Mouse (Mus musculus) limb, embryonic 15.5 days (tissue): ENCODE results near the gene Ppp2r5e. TPM values are rescaled to one million over a fixed set of nuclear protein-coding genes. Genes with fewer than 3 reads are reported as not detected.
"Not testable (repeated sequence)": the region's sequence is repeated elsewhere in the genome, so short reads cannot be mapped to it uniquely, and the experiment has no call there.

Source experiments
- ATAC-seq: fragments of 200-750 bp; cut with Nextera tagmentation; 2 replicates; pipeline ENCODE4 v1.8.0; 2017; ENCODE audit warnings: low read depth, moderate TSS enrichment; ENCODE audit not compliant: insufficient number of reproducible peaks, low FRiP score, low TSS enrichment
- H3K27ac ChIP-seq: fragments of 300-500 bp; sonication (generic); 2 replicates; pipeline ENCODE4 v1.5.1; 2015; ENCODE audit warnings: moderate library complexity, mild to moderate bottlenecking, inconsistent platforms
- H3K27me3 ChIP-seq: fragments of 300-500 bp; sonication (generic); 2 replicates; pipeline ENCODE4 v1.6.1; 2015; ENCODE audit warnings: inconsistent platforms
- H3K36me3 ChIP-seq: fragments of 300-500 bp; sonication (generic); 2 replicates; pipeline ENCODE4 v1.6.1; 2015; ENCODE audit warnings: inconsistent platforms
- H3K4me1 ChIP-seq: fragments of 300-500 bp; sonication (generic); 2 replicates; pipeline ENCODE4 v1.6.1; 2015; ENCODE audit warnings: inconsistent platforms
- H3K4me2 ChIP-seq: fragments of 300-500 bp; sonication (generic); 2 replicates; pipeline ENCODE4 v1.6.1; 2015; ENCODE audit warnings: mild to moderate bottlenecking, inconsistent platforms
- H3K4me3 ChIP-seq: fragments of 300-500 bp; sonication (generic); 2 replicates; pipeline ENCODE4 v1.5.1; 2015; ENCODE audit warnings: mild to moderate bottlenecking, inconsistent platforms
- H3K9ac ChIP-seq: fragments of 300-500 bp; sonication (generic); 2 replicates; pipeline ENCODE4 v1.6.1; 2015; ENCODE audit warnings: inconsistent platforms
- H3K9me3 ChIP-seq: fragments of 300-500 bp; sonication (generic); 2 replicates; pipeline ENCODE4 v1.6.1; 2016; ENCODE audit warnings: inconsistent platforms
- WGBS: fragments of 180-500 bp; shearing (Covaris S2); methylation state at CpG from one replicate; pipeline ENCODE4 v1.1.7; 2015; 5-methylcytosine and 5-hydroxymethylcytosine counted together
- polyA plus RNA-seq: library from polyadenylated mRNA; unstranded; fragments of >200 nt; fragmentation: Nextera tagmentation; extraction: Ambion mirVana; gene quantifications from 2 replicates; pipeline ENCODE4 v1.2.1, GENCODE M21; 2015

Gene Ppp2r5e
- polyA plus RNA-seq, 1 experiment from 2014 or later, result 11.5 TPM

GRCm38 (mm10) chr12:75453027-75453426, 143.0 kb downstream of the Ppp2r5e start:
- Histone ChIP-seq H3K27ac (no peak overlapping the region), H3K4me2 (no peak overlapping the region), H3K4me3 (no peak overlapping the region), H3K9ac (no peak overlapping the region), H3K4me1 (no peaks in the 10 kb centered on the region), H3K36me3 (peaks cover 37% of the 10 kb centered on the region), H3K27me3 (no peaks in the 10 kb centered on the region), H3K9me3 (no peaks in the 10 kb centered on the region)
- 87% methylated on average over 4 of the region's 4 CpGs for WGBS
- no peak for ATAC-seq

GRCm38 (mm10) chr12:75450592-75450991, 145.5 kb downstream of the Ppp2r5e start:
- H3K4me3 ChIP-seq, result no peak overlapping the region
- no peak overlapping the region for H3K4me2 ChIP-seq
- no peak overlapping the region for H3K27ac ChIP-seq
- no peak for ATAC-seq
- no peaks in the 10 kb centered on the region for H3K4me1 ChIP-seq
- H3K9me3 ChIP-seq, result no peaks in the 10 kb centered on the region
- 91% methylated on average over 8 of the region's 8 CpGs for WGBS
- H3K27me3 ChIP-seq, result no peaks in the 10 kb centered on the region
- H3K36me3 ChIP-seq, result peaks cover 31% of the 10 kb centered on the region
- H3K9ac ChIP-seq, result no peak overlapping the region

GRCm38 (mm10) chr12:75450011-75450410, 146.0 kb downstream of the Ppp2r5e start:
- Histone ChIP-seq H3K4me1 (no peaks in the 10 kb centered on the region), H3K4me2 (no peak overlapping the region), H3K36me3 (peaks cover 31% of the 10 kb centered on the region), H3K9me3 (no peaks in the 10 kb centered on the region), H3K27me3 (no peaks in the 10 kb centered on the region), H3K4me3 (no peak overlapping the region), H3K9ac (no peak overlapping the region), H3K27ac (no peak overlapping the region)
- WGBS, result 77% methylated on average over 14 of the region's 14 CpGs
- no peak for ATAC-seq

GRCm38 (mm10) chr12:75449475-75449966, 146.5 kb downstream of the Ppp2r5e start:
- no peaks in the 10 kb centered on the region for H3K4me1 ChIP-seq
- H3K4me2 ChIP-seq, result no peak overlapping the region
- H3K36me3 ChIP-seq, result peaks cover 31% of the 10 kb centered on the region
- no peaks in the 10 kb centered on the region for H3K27me3 ChIP-seq
- no peaks in the 10 kb centered on the region for H3K9me3 ChIP-seq
- H3K4me3 ChIP-seq, result no peak overlapping the region
- H3K9ac ChIP-seq, result no peak overlapping the region
- H3K27ac ChIP-seq, result no peak overlapping the region
- WGBS, result 60% methylated on average over 6 of the region's 6 CpGs
- no peak for ATAC-seq

GRCm38 (mm10) chr12:75448921-75449320, 147.1 kb downstream of the Ppp2r5e start:
- H3K4me3 ChIP-seq, result no peak overlapping the region
- WGBS, result 75% methylated on average over 5 of the region's 5 CpGs
- no peaks in the 10 kb centered on the region for H3K27me3 ChIP-seq
- H3K4me2 ChIP-seq, result no peak overlapping the region
- H3K4me1 ChIP-seq, result no peaks in the 10 kb centered on the region
- H3K9me3 ChIP-seq, result no peaks in the 10 kb centered on the region
- peaks cover 30% of the 10 kb centered on the region for H3K36me3 ChIP-seq
- no peak overlapping the region for H3K27ac ChIP-seq
- ATAC-seq, result no peak; the same call in 1 of the 2 replicates
- no peak overlapping the region for H3K9ac ChIP-seq

GRCm38 (mm10) chr12:75446245-75446644, 149.8 kb downstream of the Ppp2r5e start:
- ATAC-seq, result no peak
- H3K9ac ChIP-seq, result no peak overlapping the region
- H3K27me3 ChIP-seq, result no peaks in the 10 kb centered on the region
- H3K27ac ChIP-seq, result no peak overlapping the region
- WGBS, result 85% methylated on average over 7 of the region's 7 CpGs
- H3K36me3 ChIP-seq, result peaks cover 7% of the 10 kb centered on the region
- no peaks in the 10 kb centered on the region for H3K4me1 ChIP-seq
- H3K4me2 ChIP-seq, result no peak overlapping the region
- no peaks in the 10 kb centered on the region for H3K9me3 ChIP-seq
- no peak overlapping the region for H3K4me3 ChIP-seq

- 85% methylated on average over 6 of the region's 6 CpGs for WGBS
Measured at GRCm38 (mm10) chr12:75432400-75432799, 163.6 kb downstream of the Ppp2r5e start.

GRCm38 (mm10) chr12:75429685-75430396, 166.2 kb downstream of the Ppp2r5e start:
- Histone ChIP-seq H3K9ac (no peak overlapping the region), H3K4me3 (no peak overlapping the region), H3K4me1 (no peaks in the 10 kb centered on the region), H3K9me3 (no peaks in the 10 kb centered on the region), H3K27me3 (no peaks in the 10 kb centered on the region), H3K4me2 (no peak overlapping the region), H3K27ac (no peak overlapping the region), H3K36me3 (no peaks in the 10 kb centered on the region)
- 89% methylated on average over 1 of the region's 1 CpGs for WGBS
- no peak for ATAC-seq

More at GRCm38 (mm10) chr12:75432400-75432799, 163.6 kb downstream of the Ppp2r5e start:
- H3K27me3 ChIP-seq, H3K9me3 ChIP-seq, H3K4me1 ChIP-seq, H3K36me3 ChIP-seq, H3K4me3 ChIP-seq, ATAC-seq, H3K4me2 ChIP-seq, H3K27ac ChIP-seq, H3K9ac ChIP-seq: not testable (repeated sequence)

GRCm38 (mm10) chr12:75428719-75429118, 167.3 kb downstream of the Ppp2r5e start:
- no peak for ATAC-seq
- H3K27me3 ChIP-seq, result no peaks in the 10 kb centered on the region

GRCm38 (mm10) chr12:75425882-75426281, 170.2 kb downstream of the Ppp2r5e start:
- 72% methylated on average over 7 of the region's 7 CpGs for WGBS
- Histone ChIP-seq H3K9me3 (no peaks in the 10 kb centered on the region), H3K4me2 (no peak overlapping the region), H3K27me3 (no peaks in the 10 kb centered on the region), H3K4me1 (no peaks in the 10 kb centered on the region), H3K9ac (no peak overlapping the region), H3K36me3 (no peaks in the 10 kb centered on the region), H3K27ac (no peak overlapping the region), H3K4me3 (no peak overlapping the region)
- ATAC-seq, result no peak

More at GRCm38 (mm10) chr12:75428719-75429118, 167.3 kb downstream of the Ppp2r5e start:
- H3K4me2 ChIP-seq, result no peak overlapping the region
- no peaks in the 10 kb centered on the region for H3K36me3 ChIP-seq
- H3K9ac ChIP-seq, result no peak overlapping the region
- no peak overlapping the region for H3K4me3 ChIP-seq
- 62% methylated on average over 6 of the region's 6 CpGs for WGBS
- H3K27ac ChIP-seq, result no peak overlapping the region
- H3K9me3 ChIP-seq, result no peaks in the 10 kb centered on the region
- H3K4me1 ChIP-seq, result no peaks in the 10 kb centered on the region

- Histone ChIP-seq H3K9me3 (no peaks in the 10 kb centered on the region), H3K36me3 (no peaks in the 10 kb centered on the region), H3K4me2 (no peak overlapping the region), H3K27me3 (no peaks in the 10 kb centered on the region), H3K4me1 (no peaks in the 10 kb centered on the region), H3K9ac (no peak overlapping the region), H3K4me3 (no peak overlapping the region), H3K27ac (no peak overlapping the region)
- 82% methylated on average over 4 of the region's 4 CpGs for WGBS
- no peak for ATAC-seq
Measured at GRCm38 (mm10) chr12:75424817-75425216, 171.2 kb downstream of the Ppp2r5e start.

GRCm38 (mm10) chr12:75424359-75424758, 171.7 kb downstream of the Ppp2r5e start:
- H3K4me3 ChIP-seq, result no peak overlapping the region

More at GRCm38 (mm10) chr12:75424359-75424758, 171.7 kb downstream of the Ppp2r5e start:
- H3K9me3 ChIP-seq, result no peaks in the 10 kb centered on the region
- H3K9ac ChIP-seq, result no peak overlapping the region
- 72% methylated on average over 7 of the region's 7 CpGs for WGBS
- H3K4me1 ChIP-seq, result no peaks in the 10 kb centered on the region
- H3K27me3 ChIP-seq, result no peaks in the 10 kb centered on the region
- ATAC-seq, result no peak
- no peak overlapping the region for H3K4me2 ChIP-seq
- H3K27ac ChIP-seq, result no peak overlapping the region
- no peaks in the 10 kb centered on the region for H3K36me3 ChIP-seq
